Mouse (Mus musculus) G1E-ER4 (cell line): ENCODE results near the gene Crb1. TPM values are rescaled to one million over a fixed set of nuclear protein-coding genes. Genes with fewer than 3 reads are reported as not detected.

Experiments
- GATA1 ChIP-seq: IDR thresholded peaks from one replicate; pipeline ENCODE4 v1.8.0; 2012; ENCODE audit warnings: low read length, inconsistent platforms
- polyA plus RNA-seq: library from polyadenylated mRNA; stranded (reverse); fragments of >175 nt; gene quantifications from 2 replicates; pipeline ENCODE4 v1.2.3, GENCODE M21; 2012

Gene Crb1
- polyA plus RNA-seq, 1 experiment = not detected

DNA sequence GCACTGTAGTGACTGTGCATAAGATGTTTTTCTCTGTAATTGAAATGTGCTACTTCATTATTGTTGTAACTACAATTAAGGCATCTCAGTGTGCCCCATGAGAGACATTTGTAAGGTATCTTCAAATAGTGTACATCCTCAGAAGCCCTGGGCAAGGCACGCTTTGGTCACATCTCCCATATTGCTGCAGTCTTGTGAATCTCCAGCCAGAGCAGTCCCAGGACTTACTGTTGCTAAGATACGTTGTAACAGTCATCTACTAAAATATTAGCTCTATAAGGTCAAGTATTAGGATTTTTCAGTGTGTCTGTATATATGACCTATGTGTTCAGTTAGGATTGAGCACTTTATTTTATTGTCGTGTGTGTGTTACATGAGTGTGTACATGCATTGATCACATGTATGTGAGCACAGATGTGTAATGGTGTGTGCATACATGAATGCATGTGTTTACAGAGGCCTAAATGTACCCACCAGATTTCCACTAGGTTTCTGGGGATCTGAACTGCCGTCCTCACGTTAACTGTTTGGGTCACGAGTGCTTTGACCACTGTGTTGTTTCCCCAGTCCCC lies 30.8 kb downstream of the Crb1 start:
- no peak for TF ChIP-seq GATA1

DNA sequence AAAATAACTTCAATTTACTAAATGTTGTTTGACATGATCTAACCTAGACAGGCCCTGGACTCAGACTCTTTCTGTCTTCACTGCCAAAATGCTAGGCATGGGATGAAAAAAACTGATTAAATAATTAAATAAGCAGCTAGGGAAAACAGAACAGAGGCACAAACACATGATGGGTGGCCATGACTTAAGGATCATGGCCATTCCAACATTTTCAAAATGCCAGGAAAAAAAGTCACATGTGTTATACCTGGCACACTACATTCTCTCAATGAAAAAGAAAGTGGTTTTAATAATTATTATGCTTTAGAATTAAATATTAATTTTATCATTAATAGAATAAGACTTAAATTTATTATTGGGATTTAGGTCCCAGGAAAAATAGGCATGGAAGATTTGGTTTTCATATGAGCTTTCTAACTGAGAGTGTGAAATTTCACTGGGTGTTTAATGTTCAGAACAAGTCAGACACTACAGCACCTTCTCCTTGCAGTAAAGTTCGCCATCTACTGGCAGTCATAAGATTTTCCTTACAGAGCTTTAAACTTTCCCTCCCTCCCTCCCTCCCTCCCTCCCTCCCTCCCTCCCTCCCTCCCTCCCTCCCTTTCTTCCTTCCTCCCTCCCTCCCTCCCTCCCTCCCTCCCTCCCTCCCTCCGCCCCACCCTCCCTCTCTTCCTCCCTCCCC lies 36.6 kb downstream of the Crb1 start:
- TF ChIP-seq GATA1 = no peak

DNA sequence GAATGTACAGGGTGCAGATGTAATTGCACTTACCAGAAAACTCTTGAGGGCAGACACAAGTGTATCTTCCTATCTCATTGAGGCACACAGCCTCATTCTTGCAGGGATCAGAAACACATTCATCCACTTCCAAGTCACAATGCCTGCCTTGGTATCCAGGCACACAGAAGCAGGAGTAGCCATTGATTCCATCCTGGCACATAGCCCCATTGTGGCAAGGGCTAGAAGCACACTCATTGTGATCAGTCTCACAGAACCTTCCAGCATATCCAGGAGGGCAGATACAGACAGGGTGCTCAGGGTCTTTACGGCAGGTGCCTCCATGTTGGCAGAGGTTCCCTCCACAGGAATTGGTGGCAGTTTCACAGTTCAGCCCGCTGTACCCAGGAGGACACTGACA lies 39.9 kb downstream of the Crb1 start:
- TF ChIP-seq GATA1 = no peak

DNA sequence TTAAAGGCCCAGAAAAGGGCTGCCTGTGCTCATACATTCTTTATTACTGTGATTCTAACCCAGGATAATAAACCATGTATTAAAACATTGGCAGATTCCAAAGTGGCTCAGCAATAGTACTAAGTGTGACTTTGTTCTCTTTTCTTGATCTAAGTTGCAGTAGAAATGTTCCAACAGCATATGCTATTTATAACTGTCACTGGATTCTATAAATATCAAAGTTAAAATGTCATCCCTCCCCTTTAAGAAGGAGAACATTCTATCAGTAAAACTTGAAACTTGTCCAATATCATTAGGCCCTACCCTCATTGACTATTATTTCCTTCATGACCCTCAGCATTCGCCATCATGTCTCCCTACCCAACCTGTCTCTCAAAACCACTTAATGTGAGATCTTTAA lies 48.1 kb downstream of the Crb1 start:
- TF ChIP-seq GATA1 = no peak

DNA sequence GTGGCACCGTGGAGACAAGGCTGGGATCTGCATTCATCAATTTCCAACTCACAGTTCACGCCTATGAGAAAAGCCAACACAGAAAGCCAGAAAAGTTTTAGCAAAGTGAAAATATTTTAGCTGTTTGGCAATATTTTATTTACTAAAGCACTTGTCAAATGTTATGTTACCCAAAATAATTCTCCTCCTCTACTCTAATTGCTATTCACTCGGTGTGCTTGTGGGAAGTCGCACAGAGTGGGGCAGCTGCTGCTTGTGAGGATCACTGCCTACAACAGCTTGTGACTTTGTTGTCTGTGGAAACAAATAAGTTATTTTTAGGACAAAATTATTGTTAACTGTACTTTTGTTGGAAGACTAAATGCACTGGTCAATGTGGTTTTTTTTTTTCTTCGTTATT lies 48.6 kb downstream of the Crb1 start:
- TF ChIP-seq GATA1 = no peak

- no peak for TF ChIP-seq GATA1
Observed at GRCm38 (mm10) chr1:139325378-139325777, 51.5 kb downstream of the Crb1 start.

- no peak for TF ChIP-seq GATA1
Observed at GRCm38 (mm10) chr1:139319798-139320197, 57.1 kb downstream of the Crb1 start.

GRCm38 (mm10) chr1:139314297-139314874 lies 62.5 kb downstream of the Crb1 start:
- TF ChIP-seq GATA1 = no peak

- TF ChIP-seq GATA1 = no peak
Observed at GRCm38 (mm10) chr1:139308915-139309314, 68.0 kb downstream of the Crb1 start.

- TF ChIP-seq GATA1 = no peak
Observed at GRCm38 (mm10) chr1:139301830-139302229, 75.1 kb downstream of the Crb1 start.

GRCm38 (mm10) chr1:139292023-139292422 lies 84.9 kb downstream of the Crb1 start:
- no peak for TF ChIP-seq GATA1

- TF ChIP-seq GATA1 = no peak
Observed at GRCm38 (mm10) chr1:139291593-139291992, 85.3 kb downstream of the Crb1 start.

GRCm38 (mm10) chr1:139276619-139277320 lies 100.1 kb downstream of the Crb1 start:
- no peak for TF ChIP-seq GATA1

- no peak for TF ChIP-seq GATA1
Observed at GRCm38 (mm10) chr1:139267844-139268243, 109.1 kb downstream of the Crb1 start.

- TF ChIP-seq GATA1 = no peak
Observed at GRCm38 (mm10) chr1:139264245-139264644, 112.7 kb downstream of the Crb1 start.

DNA sequence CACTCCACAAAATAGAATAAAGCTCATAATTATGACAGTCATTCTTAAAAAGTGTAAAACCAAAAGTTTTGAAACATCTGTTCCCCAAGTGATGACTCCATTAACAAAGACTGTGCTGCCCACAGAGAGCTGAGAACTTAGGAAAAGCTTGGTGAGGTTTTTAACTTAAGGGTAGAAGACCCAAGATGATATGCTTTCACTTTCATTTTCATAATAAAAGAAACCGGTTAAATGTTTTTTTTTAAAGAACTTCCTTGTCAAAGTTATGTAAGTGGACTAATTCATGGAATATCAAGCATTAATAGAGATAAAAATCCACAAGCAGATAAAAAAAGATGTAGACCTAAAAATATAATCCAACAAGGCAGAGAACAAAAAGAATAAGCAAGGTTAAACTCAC lies 113.7 kb downstream of the Crb1 start:
- TF ChIP-seq GATA1 = no peak
